Mouse (Mus musculus) T-helper 1 cell (primary cell): Measurements from ENCODE around the gene Clec2g.

Experiments used
- in situ Hi-C: fragments of 300-600 bp; cut with MboI, MseI; formaldehyde crosslinking; loops from one replicate; pipeline ENCODE4 v1.15.1; 2025; ENCODE audit warnings: high pct_unique_total_duplicates

Clec2g gene

DNA sequence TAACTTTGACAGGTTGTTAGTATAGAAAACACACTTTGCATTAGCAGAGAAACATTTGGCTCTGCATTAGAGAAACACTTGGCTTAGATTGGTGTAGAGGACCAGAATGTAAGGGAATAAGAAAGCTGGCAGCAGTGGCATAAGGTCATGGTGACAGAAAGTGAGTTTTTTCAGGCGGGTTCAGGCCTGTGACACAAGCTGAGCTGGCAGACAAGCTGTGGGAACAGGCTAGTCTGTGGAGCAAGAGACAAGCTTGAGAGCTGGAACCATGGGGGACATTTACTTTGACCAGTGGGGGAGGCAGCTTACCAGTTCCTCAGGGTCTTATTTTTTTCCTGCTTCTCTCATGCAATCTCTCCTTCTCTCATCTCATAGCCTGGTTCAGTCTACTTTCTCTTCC is 78.8 kb downstream of the Clec2g start:
- in situ Hi-C loops: no loop called here

DNA sequence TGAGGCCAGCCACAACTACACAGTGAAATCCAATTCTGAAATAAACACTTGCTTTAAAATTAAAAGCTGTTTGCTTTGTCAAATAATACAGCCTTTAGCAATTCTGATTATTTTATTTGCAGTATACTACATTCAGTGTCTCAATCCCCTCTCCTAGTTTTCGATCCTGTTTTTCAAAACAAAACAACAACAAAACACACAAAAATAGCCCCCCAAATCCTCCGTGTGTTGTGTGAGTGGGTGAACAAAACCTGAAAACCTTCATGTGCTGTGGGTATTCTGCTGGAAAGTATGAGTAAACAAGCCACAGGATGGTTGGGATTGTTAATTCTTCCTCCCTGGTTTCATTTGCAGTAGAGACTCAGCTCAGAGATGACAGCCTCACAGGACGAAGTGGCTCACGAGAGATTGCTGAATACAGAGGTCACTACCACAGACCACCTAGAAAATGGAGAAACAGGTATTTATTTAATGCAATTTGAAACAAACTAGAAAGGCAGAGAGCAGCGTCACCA is 79.6 kb downstream of the Clec2g start:
- in situ Hi-C loops: no loop called here

DNA sequence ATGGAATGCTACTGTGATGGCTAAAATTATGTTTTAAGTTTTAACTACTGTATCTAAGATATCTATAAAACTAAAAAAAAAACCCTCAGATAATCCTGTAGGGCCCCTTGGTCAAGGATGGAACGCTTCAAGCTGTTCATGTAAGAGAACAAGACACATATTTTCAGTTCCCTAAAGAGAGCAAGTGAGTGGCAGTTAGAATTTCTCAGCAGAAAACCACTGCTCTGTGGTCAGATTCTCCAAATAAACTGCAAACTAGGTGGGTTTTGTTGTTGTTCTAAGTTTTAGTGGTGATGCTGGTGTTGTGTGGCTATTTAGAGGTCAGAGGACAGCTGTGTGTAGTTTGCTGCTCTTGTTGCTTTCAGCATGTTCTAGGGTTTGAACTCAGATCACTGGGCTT is 80.2 kb downstream of the Clec2g start:
- in situ Hi-C loops: no loop called here

DNA sequence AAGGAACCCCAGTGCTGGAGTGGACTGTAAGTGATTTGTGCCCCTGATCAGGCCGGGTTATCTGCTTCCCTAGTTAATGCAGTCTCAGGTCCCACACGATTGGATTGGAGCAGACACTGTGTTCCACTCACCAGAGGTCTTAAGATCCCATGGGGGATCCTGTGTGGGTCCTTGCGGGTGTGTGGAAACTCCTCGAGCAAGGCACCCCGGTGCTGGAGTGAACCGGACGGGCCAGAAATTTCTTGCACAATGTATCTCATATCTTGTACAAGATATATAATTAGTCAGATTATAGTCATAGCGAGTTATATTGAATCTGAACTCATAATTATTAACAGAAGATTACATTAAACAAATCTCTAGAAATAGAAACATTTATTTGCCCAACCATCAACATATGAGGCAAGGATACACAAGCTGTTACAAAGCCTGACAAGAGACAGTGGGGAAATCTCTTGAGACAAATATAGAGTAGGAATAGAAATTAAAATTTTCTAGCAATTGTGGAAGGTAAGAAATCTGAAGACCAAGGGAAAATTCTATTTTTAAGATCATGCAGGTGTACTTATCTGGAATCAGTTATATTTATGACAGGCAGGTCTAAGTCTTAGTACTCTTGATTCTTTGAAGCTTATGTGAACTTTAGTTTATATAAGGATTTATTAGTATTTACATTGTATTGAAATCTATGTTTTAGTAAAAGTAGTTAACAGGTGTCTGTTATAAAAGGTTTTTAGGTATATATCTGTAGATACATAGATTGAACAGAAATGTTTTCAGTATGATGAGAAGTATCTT is 93.5 kb downstream of the Clec2g start:
- in situ Hi-C loops: no loop called here

DNA sequence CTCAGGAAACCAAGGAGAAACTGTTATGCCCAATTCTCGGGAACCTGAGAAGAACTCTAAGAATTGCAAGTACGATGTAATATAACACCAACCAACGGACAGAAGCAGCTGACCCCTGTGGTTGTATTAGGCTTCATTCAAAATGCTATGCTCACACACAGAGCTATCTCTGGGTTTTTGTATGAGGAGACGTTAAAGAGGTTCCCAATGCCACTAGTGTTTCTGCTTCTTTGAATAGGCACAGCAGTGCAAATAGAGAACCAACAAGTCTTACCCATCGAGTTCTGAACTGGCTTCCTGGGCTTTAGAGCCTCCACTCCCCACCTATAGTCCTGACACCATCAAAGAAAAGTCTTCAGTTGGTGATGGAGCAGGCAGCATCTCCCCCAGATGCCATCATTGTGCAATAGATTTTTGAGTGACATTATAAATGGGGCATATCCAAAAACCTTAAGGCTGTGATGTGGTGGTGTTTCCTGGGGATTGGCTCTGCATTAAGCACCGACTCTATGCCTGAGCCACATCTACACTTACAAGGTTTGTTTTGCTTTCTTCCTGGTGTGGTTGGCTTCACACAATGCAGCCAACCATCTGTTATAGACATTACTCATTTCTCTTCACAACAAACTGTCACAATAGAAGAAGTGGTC is 96.1 kb downstream of the Clec2g start:
- in situ Hi-C loops: no loop called here

DNA sequence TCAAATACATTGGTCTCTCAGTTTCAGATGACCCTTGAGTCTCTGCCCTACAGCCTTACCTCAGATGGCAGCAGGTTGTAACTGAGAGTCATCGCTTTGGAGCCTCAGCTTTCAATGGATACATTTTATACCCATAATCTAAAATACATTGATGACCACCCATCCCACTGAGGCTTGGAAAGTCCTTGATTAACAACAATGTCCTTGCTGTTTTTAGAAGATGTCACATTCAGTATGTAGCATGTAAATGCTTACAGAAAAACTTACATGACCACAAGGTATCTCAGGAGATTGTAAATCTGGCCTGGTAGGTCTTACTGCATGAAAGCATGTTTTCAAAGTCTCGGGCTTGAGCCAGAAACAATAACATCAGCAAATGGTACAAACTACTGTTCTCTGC is 96.8 kb downstream of the Clec2g start:
- in situ Hi-C loops: no loop called here

DNA sequence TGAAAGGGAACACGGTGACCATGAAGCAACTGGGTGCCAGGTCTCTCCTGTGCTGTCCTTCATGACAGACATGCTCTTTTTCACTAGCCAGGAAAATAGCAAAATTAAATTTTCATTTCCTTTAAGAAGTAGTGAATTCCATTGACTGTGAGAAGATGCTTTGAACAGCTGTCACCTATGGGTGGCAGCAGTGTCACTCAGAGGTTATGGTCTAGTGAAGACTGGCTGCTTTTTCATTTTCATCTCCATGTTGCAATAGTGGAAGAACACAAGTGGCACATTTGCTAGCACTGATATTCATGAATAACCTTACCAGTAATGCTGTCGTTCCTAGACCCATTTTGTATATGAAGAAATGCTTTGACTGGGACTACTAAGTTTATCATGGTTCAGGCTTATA is 99.2 kb downstream of the Clec2g start:
- in situ Hi-C loops: no loop called here
